Mouse (Mus musculus) megakaryocyte, embryonic 14.5 days (primary cell): Measurements from ENCODE around the gene Arhgap15.

Experiments
- FLI1 ChIP-seq: IDR thresholded peaks from 2 replicates; pipeline ENCODE4 v1.6.1; 2012; ENCODE audit warnings: low read length, inconsistent platforms, mixed read lengths
- GATA1 ChIP-seq: IDR thresholded peaks from 3 replicates; pipeline ENCODE4 v1.6.1; 2012; ENCODE audit warnings: mixed read lengths, low read length, inconsistent platforms, borderline replicate concordance

DNA sequence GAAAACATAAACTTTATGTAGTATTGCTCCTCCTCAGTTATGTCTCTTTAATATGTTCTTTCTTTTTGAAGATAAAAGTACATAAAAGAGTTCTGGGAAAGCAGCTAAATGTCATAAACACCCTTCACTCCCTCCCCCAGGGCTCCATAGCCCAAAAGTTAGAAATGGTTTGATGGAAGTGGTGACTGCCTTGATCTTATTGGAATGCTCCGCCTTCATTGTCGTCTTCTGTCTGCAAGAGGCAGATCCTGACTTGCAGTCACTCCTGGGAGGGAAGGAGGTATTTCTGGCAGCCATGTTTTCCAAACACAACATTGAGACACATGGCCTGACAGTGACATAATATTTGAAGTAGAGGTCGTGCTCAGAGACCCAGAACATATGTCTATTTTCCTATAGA lies 375.5 kb downstream of the Arhgap15 start:
- TF ChIP-seq GATA1 (no peak), FLI1 (no peak)
